Mouse (Mus musculus) c-Kit-positive CD71-positive TER-119-positive erythroid progenitor cells, embryonic 14.5 days (primary cell): ENCODE results near the gene Calm3.

Experiments
- DNase-seq: peaks from one replicate; pipeline ENCODE4 v3.0.0-alpha.2; 2013; ENCODE audit warnings: low spot score

Gene Calm3

GRCm38 (mm10) chr7:16891641-16892351 is 32.1 kb downstream of the Calm3 start, which contains the start of gene Gng8:
Gng8 (plus strand) TSS chr7:16891786.
- DNase-seq, result peak; percentile 79

GRCm38 (mm10) chr7:16890944-16891343 is 33.0 kb downstream of the Calm3 start:
- no peak for DNase-seq

DNA sequence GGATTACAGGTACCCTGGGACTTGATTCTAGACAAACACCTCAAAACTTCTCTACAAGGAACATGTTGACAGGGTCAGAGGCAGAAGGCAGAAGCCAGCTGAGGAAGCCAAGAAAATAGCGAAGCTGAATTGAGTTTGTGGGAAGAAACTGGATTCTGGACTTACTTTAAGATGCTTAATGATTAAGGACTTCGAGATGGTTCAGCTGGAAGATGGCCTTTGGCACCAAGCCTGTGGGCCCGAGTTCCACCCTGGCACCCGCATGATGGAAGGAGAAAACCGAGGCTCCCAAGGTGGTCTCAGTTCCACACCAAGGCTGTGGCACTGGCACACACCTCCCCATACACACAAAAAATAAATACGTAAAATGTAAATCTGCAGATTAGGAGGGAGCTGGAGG is 33.4 kb downstream of the Calm3 start:
- DNase-seq, result no peak

GRCm38 (mm10) chr7:16885905-16886304 is 38.0 kb downstream of the Calm3 start:
- DNase-seq, result no peak

DNA sequence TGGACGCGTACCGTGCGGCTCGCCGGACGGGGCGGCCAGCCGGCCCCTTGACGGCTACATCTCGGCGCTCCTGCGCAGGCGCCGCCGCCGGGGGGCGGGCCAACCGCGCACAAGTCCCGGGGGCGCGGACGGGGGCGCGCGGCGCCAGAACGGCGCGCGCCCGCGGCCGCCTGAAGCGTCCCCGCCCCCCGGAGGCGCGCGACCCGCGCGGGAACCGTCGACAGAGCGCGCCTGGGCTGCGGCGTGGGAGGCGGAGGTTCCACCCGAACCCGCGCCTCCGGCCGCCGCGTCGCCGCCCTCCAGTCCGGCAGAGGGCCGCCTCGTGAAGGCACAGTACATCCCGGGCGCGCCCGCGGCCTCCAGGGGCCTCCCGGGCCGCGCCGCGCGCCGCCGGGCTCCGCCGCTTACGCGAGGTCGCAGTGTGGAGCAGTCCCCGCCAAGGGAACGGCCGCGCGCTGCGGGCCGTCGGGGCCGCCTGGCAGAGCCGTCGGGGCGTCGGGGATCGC is 38.6 kb downstream of the Calm3 start:
- DNase-seq, result no peak

GRCm38 (mm10) chr7:16884334-16884733 is 39.6 kb downstream of the Calm3 start:
- no peak for DNase-seq

DNA sequence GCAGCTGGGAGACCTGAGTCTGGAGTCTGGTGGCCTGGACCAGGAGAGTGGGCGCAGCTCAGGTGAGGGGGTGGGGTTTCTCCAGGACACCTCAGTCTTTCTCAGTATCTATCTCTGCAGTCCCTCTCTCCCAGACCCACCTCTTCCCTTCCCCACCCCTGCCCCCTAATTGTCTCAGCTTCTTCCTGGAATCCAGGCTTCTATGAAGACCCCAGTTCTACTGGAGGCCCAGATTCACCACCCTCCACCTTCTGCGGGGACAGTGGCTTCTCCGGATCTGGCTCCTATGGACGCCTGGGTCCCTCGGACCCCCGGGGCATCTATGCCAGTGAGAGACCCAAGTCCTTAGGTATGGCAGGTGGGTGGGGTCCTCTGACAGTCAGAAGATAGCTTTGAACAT is 40.8 kb downstream of the Calm3 start:
- DNase-seq, result no peak

GRCm38 (mm10) chr7:16880615-16881014 is 43.3 kb downstream of the Calm3 start:
- DNase-seq, result no peak

DNA sequence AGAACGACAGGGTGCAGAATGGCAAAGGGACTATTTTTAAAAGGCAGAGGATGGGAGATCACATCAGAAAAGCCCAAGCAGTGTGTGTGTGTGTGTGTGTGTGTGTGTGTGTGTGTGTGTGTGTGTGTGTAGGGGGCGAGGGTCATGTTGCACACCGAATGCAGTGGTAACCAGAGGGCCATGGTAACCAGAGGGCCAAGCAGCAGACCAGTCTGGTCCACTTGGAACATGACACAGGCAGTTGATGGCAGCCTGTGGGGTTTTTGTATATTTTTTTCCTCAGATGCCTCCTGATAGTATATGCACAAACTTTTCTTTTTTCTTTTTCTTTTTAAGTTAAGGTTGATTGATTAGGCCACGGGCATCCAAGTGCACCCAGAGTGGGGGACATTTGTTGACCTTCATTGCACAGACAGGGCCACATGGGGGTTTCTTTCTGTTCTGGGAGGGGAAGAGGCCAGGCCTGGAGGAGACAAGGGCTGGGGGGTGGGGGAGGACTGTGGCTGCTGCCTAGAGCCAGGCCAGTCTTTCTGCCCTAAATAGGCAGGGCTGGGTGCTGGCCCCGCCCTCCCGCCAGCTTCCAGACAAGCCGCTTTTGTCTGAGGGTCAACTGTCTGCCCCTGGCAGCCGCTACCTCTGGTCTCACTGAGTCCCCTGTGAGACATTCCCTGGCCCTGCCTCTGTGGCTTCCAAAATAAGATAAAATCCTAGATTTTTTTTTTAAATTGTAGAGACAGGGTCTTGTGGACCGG is 43.9 kb downstream of the Calm3 start:
- DNase-seq, result no peak

DNA sequence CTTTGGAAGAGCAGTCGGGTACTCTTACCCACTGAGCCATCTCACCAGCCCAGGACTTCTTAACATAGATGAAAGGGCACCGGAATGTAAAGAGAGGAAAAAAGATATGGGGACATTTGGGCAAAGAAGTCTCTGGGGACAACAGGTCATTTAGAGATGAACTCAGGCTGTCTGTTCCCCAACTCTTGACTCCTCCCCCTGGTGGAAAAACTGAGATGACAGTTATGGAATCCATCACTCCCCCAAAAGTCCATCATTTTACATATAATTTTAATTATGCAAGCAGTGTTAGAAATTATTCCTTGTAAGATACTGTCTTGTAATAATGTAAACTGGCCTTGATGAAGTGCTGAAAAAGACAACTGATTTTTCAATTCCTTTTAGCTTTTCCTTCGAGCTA is 46.2 kb downstream of the Calm3 start:
- DNase-seq, result no peak

- no peak for DNase-seq
These were observed 47.3 kb downstream of the Calm3 start for GRCm38 (mm10) chr7:16876608-16877007.

- no peak for DNase-seq
These were observed 47.9 kb downstream of the Calm3 start for GRCm38 (mm10) chr7:16876006-16876405.

DNA sequence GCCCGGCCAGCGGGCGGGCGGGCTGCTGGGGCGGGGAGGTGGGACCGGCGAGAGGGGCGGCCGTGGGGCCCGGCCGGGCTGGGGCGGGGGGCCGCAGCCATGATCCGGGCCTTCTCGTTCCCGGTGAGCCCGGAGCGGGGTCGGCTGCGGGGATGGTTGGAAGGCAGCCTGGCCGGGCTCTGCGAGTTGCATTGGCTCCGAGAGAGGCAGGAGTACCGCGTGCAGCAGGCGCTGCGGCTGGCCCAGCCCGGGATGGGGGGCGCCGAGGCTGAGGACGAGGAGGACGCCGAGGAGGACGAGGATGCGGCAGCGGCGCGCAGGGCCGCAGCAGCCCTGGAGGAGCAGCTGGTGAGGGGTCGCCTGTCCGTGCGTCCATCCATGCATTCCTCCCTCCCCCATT is 48.6 kb downstream of the Calm3 start:
- DNase-seq, result no peak

GRCm38 (mm10) chr7:16875310-16875325 is 48.8 kb downstream of the Calm3 start, which contains the start of gene Dact3:
Dact3 (plus strand) TSS chr7:16875317.
- no peak for DNase-seq

GRCm38 (mm10) chr7:16874756-16875309 is 49.1 kb downstream of the Calm3 start:
- peak; percentile 100 for DNase-seq

DNA sequence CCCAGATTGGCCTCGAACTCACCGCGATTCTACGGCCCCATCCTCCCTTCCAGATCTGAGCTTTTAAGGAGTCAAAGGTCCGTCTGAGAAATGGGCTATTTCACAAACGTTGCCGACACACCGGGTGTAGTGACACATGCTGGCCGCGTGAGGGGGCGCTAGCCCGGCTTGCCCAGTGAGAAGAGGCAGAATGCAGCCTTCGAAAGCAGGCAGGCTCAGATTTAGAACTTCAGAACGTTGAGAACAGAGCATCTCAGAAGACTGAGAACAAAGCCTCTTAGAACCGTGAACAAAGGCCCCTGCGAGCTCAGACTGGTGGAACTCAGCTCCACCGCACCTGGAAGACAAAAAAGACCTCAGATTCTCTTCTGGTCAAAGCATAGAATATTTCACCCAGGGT is 49.7 kb downstream of the Calm3 start:
- peak; percentile 68 for DNase-seq

DNA sequence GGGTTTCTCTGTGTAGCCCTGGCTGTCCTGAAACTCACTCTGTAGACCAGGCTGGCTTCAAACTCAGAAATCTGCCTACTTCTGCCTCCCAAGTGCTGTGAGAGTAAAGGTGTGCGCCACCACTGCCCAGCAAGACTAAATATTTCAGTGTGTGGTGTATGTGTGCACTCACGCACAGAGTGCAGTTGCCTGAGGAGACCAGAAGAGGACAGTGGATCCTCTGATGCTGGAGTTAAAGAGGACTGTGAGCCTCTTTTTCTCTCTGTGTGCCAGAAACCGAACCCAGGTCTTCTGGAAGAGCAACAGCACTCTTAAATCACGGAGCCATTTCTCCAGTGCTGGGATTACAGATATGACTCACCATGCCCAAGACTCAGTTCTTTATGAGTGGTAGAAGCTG is 50.5 kb downstream of the Calm3 start:
- no peak for DNase-seq

- no peak for DNase-seq
These were observed 51.4 kb downstream of the Calm3 start for GRCm38 (mm10) chr7:16872478-16872877.

- DNase-seq, result no peak
These were observed 52.3 kb downstream of the Calm3 start for GRCm38 (mm10) chr7:16871600-16871999.

DNA sequence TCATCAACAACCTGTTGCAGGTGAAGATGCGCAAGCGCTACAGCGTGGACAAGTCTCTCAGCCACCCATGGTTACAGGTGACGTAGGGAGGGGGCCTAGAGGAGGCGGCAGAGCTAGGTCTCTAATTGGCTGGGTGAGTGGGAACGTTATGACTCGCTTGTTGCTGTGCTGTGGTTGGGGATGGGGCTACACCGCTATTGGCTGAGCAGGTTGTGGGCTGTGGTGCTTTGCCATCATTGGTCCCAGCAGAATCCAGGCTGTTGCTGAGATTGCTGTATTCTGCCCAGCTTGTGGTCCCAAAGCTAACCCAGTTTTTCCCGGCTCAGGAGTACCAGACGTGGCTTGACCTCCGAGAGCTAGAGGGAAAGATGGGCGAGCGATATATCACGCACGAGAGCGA is 54.4 kb downstream of the Calm3 start:
- no peak for DNase-seq

GRCm38 (mm10) chr7:16867488-16867887 is 56.4 kb downstream of the Calm3 start:
- no peak for DNase-seq
